Mouse (Mus musculus) gonadal fat pad, adult 2 months (tissue): ENCODE data around the gene Hist1h3a. TPM values are rescaled to one million over a fixed set of nuclear protein-coding genes. Genes with fewer than 3 reads are reported as not detected.
"Not testable (repeated sequence)": the region's sequence is repeated elsewhere in the genome, so short reads cannot be mapped to it uniquely, and the experiment has no call there.

Experiments
- DNase-seq: peaks from one replicate; pipeline ENCODE4 v3.0.0-alpha.2; 2012; ENCODE audit warnings: low read depth
- polyA plus RNA-seq: library from polyadenylated mRNA; depleted of rRNA; stranded (reverse); fragments of >200 nt; gene quantifications from 2 replicates; pipeline ENCODE4 v1.2.3, GENCODE M21; 2012

Hist1h3a gene
- polyA plus RNA-seq, 1 experiment, result 2.8 TPM

- DNase-seq, result no peak
Measured at GRCm38 (mm10) chr13:23759251-23759771, 2.9 kb downstream of the Hist1h3a start.

- DNase-seq, result no peak
Measured at GRCm38 (mm10) chr13:23757921-23758320, 4.3 kb downstream of the Hist1h3a start.

DNA sequence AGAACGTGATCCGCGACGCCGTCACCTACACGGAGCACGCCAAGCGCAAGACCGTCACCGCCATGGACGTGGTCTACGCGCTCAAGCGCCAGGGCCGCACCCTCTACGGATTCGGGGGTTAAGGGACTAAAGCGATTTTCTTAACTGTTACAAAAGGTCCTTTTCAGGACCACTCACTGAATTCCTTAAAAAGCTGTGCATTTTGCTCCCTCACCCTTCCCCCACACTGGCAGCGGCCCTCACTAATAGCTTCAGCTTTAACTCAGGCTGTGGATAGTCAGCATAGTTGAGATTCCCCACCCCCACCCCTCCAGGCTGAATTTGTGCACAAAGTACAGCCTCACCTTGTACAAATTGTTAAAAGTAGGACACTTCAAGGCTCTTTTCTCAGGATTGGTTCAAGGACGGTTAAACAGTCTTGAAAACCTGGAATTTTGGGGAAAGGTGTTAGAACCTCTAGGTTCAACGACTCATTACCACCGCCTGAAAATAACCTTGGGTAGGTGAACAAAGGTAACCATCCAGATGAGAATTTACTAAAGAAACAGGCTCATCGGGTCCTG, 4.9 kb downstream of the Hist1h3a start:
- no peak for DNase-seq

DNA sequence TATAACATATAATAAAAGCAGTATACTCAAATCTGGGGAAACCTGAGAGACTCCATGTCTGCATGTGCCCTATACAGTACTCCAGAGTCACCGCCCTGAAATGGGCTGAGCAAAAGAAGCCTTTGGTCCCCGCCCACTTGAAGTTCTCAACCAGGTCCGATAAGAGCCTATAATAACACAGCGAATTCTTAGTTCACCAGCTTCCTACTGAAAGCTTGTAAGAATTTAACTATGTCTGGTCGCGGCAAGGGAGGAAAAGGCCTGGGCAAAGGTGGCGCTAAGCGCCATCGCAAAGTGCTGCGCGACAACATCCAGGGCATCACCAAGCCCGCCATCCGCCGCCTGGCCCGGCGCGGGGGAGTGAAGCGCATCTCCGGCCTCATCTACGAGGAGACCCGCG, 5.4 kb downstream of the Hist1h3a start, which contains the start of gene Hist1h4b:
Hist1h4b (plus strand) TSS at position 224 of the 400 bp plus-strand sequence.
- no peak for DNase-seq

DNA sequence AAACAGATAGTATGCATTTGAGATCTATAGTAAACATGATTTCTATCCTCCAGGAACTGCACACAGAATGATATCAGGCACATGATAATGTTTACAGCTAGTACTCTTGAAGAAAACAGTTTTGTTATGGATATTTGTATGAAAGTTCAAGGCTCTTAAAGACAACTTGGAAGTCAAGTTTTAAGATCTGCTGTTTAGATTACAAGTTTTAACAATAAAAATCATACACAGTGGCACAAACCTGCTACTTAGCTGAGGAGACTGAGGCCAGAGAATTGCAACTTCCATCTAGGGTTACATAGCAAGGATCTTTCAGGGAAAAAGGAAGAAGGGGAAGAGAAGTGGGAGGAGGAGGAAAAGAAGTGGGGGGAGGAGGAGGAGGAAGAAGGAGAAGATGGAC, 7.2 kb downstream of the Hist1h3a start:
- no peak for DNase-seq

GRCm38 (mm10) chr13:23753314-23754078, 8.7 kb downstream of the Hist1h3a start:
- no peak for DNase-seq

DNA sequence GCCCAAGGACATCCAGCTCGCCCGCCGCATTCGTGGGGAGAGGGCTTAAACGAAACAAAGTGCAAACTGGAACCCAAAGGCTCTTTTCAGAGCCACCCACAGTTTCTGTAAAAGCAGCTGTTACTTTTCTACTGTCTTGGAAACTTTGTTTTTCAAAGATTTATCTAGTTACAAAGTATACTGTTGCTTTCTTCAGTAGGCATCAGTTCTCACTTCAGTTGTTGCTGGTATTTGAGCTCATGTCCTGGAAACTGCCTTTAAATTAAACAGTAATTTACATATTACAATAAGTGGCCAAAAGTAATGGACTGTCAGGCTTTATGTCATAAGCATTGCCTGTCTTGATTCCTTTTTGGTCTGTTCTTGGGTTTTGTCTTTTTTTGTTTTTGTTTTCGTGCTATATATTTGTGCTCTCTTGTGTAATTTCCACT, 9.4 kb downstream of the Hist1h3a start:
- no peak for DNase-seq

GRCm38 (mm10) chr13:23752067-23752741, 10.0 kb downstream of the Hist1h3a start, which contains the start of gene Hist1h3b:
Gene Hist1h3b, plus strand, starts transcription at chr13:23752267.
- not testable (repeated sequence) for DNase-seq

DNA sequence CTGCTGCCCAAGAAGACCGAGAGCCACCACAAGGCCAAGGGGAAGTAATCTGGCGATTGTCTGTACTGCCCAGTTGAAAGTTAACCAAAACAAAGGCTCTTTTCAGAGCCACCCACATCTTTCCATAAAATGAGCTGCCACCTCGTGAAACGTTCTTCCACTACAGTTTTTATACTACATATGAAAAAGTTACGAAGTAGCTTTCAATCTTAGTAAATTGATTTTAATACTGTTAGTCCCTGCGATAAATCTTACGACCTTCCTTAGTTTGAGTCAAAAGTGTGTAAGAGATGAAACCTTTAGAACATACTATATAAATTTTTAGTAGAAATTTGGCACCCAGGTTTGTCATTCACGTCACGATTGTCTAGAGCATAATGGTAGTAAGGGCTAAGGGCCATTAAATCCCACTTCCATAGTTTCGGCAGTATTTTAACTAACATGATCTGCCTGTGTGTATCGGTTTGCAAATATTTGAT, 10.7 kb downstream of the Hist1h3a start:
- no peak for DNase-seq

DNA sequence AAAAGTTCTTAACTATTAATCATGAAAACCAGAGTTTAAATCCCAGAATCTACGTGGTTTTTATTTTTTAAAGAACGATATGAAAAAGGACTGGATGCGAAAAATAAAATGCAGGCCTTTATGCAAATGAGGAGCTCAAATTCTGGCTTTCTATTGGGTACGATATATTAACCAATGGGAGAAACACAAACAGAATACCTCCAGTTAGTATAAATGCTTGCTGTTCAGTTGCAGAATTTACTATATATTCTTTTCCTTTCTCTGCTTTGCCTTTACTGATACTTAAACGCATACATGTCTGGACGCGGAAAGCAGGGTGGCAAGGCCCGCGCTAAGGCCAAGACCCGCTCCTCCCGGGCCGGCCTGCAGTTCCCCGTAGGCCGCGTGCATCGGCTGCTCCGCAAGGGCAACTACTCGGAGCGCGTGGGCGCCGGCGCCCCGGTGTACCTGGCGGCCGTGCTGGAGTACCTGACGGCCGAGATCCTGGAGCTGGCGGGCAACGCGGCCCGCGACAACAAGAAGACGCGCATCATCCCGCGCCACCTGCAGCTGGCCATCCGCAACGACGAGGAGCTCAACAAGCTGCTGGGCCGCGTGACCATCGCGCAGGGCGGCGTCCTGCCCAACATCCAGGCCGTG, 11.2 kb downstream of the Hist1h3a start, which contains the start of gene Hist1h2ab:
Hist1h2ab (plus strand) TSS at position 288 of the 639 bp plus-strand sequence.
- not testable (repeated sequence) for DNase-seq

DNA sequence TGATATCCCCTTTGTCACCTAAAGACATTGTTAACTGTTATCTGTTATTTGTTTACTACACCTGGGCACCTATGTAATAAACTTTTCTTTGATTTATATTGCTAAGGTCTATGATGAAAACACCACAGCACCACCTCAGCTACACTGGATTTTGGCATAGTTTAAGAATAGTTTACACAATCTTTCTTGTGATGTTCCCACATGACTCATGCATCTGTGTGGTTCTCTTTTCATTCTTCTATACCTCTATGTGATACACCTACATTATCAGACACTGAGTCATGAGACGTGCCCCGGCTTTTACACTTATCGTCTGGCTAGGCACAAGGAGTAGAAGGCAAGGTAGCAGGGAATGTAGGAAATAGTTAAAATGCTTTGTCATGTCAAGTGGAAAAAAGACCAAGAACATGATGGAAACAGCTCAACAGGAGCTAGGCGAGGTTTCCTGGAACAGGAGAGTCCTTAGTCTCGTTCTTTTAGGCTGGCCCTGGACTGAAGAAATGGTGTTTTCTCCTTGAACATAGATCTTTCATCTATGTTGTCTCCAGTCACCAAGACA, 12.5 kb downstream of the Hist1h3a start:
- no peak for DNase-seq

- DNase-seq, result no peak
Measured at GRCm38 (mm10) chr13:23747892-23748288, 14.3 kb downstream of the Hist1h3a start.

GRCm38 (mm10) chr13:23747081-23747891, 14.9 kb downstream of the Hist1h3a start:
- DNase-seq, result no peak

DNA sequence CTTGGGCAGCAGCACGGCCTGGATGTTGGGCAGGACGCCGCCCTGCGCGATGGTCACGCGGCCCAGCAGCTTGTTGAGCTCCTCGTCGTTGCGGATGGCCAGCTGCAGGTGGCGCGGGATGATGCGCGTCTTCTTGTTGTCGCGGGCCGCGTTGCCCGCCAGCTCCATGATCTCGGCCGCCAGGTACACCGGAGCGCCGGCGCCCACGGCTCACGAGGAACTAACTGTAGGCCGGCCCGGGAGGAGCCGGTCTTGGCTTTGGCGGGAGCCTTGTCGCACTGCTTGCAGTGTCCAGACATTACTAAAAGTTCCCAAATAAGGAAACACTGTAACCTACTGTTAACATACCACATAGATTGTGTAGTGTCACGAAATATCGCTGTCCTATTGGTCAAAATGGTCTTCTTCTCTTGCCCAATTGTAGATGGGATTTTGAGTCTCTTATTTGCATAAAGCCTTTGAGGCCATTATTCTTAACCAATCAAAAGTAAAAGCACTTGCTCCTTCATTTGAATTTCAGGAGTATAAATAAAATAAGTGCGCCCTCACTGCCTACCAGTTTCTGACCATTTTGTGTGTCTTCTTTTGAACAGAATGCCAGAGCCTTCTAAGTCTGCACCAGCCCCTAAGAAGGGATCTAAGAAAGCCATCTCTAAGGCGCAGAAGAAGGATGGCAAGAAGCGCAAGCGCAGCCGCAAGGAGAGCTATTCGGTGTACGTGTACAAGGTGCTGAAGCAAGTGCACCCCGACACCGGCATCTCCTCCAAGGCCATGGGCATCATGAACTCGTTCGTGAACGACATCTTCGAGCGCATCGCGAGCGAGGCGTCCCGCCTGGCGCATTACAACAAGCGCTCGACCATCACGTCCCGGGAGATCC, 15.7 kb downstream of the Hist1h3a start, which contains the start of gene Hist1h2bb:
Hist1h2bb (plus strand) TSS at position 534 of the 880 bp plus-strand sequence.
- DNase-seq, result not testable (repeated sequence)

- no peak for DNase-seq
Measured at GRCm38 (mm10) chr13:23745381-23746161, 16.6 kb downstream of the Hist1h3a start, which contains the start of gene Hist1h3c. Gene Hist1h3c, minus strand, starts transcription at chr13:23745602.

DNA sequence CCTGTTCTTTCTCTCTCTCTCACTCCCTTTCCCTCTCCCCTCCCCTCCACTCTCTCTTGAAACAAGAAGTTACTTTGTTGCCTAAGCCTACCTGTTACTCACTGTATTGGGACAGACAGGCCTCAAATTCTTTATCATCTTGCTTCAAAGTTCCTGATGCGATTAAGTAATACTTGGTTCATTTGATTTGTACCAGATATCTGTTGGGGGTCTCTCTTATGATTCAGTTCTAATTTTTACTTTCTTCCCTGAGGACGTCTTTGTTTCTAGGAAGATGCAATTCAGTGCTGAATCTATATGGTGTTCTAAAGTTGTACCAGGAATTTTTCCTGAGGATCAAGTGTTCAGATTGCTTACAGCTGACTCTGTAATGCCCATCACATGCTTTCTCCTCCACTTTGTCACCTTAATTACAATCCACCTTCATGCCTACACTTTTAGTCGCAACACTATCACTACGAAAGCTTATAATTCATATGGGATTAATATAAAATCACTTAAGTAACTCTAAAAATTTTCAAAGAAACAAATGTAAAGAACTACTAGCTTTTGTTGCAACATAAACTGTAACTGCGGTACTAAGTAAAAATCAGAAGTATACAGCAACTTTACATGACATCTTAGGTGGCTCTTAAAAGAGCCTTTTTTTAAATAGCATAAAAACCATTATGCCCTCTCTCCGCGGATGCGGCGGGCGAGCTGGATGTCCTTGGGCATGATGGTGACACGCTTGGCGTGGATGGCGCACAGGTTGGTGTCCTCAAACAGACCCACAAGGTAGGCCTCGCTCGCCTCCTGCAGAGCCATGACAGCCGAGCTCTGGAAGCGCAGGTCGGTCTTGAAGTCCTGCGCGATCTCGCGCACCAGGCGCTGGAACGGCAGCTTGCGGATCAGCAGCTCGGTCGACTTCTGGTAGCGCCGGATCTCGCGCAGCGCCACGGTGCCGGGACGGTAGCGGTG, 17.5 kb downstream of the Hist1h3a start:
- no peak for DNase-seq

- no peak for DNase-seq
Measured at GRCm38 (mm10) chr13:23743963-23744362, 18.2 kb downstream of the Hist1h3a start.
